Mouse (Mus musculus) stomach, postnatal 0 days (tissue): ENCODE measurements at regions not wholly inside any gene's neighbourhood (a gene's known extent, or its start where the extent isn't known, plus 50 kb on each side); places are given as distances from the start of the nearest gene placed in this dataset.

Experiments
- CTCF ChIP-seq: IDR thresholded peaks from 2 replicates; pipeline ENCODE4 v1.5.1; 2016; ENCODE audit warnings: antibody characterized with exemption, low read depth, mild to moderate bottlenecking, moderate library complexity
- EP300 ChIP-seq: optimal IDR thresholded peaks from 2 replicates; pipeline ENCODE3; 2016; ENCODE audit warnings: antibody characterized with exemption

- TF ChIP-seq EP300: no peak
- TF ChIP-seq CTCF: no peak
Observed at GRCm38 (mm10) chr1:150174204-150174603, 74.4 kb downstream of the Ptgs2 start.
